Mouse (Mus musculus): ENCODE results near the gene Wt1. TPM values are rescaled to one million over a fixed set of nuclear protein-coding genes. Genes with fewer than 3 reads are reported as not detected.

Gene Wt1
- total RNA-seq (2015) (not detected in 2 replicates), total RNA-seq (2017) (not detected in 2 replicates)

DNA sequence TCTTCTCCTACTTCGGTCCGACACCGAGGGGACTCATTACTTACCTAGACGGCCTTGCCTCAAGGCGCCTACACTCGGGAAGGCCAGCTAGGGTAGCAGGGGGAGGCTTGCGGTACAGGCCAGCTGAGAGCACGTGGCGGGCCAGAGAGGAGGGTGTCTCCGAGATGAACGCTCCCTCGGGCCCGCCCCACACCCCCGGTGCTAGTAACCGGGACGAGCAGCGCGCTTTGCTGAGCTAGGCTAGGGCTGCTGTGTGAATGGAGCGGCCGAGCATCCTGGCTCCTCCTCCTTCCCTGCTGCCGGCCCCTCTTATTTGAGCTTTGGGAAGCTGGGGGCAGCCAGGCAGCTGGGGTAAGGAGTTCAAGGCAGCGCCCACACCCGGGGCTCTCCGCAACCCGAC lies at the start of gene Wt1:
Gene Wt1, plus strand, starts transcription at position 251 of the 400 bp plus-strand sequence.
- no peak for ATAC-seq (ENCODE audit: poor library complexity, severe bottlenecking)

DNA sequence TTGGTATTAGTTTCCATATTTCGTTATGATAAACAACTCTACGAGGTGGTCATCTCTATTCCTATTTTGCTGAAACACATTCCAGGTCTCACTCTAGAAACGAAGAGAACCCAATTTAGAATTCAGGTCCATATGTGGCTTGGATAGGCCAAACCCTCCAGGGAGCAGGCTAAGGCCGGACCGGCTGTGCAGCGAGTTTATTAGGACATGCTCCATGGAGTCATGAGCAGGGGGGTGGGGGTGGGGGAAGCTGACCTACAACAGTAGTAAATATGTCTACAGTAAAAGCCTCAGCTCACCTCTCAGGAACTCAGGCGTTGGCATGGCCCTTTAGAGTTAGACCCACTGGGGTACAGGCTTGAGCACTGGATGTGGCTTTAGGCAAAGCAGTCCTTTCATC lies 49.2 kb upstream of the Wt1 start:
- ATAC-seq (ENCODE audit: poor library complexity, severe bottlenecking) = no peak

DNA sequence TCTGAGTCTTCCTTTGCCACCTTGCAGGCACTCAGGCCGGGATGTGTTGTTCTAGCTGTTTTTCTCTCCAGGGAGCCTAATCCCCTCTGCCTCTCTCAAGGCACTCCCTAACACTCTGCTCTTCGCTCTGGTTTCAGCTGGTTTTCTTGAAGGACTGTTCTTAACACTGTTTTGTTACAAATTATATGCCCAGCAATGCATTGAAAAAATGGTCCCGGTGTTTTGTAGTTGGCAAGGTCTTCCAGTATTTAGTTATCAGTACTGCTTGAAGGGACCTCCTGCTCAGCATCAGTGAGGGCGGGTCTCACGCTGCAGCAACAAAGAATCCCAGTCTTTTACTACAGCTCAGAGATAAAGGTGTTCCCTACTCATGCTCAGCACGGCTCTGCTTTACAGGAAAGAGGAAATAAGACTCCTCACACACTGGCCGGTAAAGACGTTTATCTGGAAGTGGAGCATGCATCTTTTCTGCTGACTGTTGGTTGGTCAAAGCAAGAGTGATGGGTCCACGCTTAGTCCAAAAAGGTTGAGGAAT lies 44.0 kb upstream of the Wt1 start:
- ATAC-seq (ENCODE audit: poor library complexity, severe bottlenecking) = no peak

DNA sequence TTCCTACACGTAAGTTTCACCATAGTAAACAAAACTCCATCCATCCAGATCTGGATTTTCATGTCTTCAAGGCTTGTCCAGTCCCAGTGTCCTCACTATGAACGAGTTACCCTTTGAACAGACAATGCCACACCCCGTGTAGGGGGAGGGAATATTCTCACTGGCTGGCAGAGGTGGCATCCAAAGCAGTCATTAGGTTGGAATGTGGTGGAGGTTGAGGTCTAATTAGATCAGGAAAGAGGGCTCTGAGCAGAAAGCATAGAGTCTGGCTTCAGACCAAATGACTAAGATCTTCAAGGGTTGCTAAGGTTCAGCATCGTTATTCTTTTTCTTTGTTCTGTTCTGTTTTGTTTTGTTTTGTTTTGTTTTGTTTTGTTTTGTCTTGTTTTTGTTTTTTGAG lies 42.3 kb upstream of the Wt1 start:
- no peak for ATAC-seq (ENCODE audit: poor library complexity, severe bottlenecking)

DNA sequence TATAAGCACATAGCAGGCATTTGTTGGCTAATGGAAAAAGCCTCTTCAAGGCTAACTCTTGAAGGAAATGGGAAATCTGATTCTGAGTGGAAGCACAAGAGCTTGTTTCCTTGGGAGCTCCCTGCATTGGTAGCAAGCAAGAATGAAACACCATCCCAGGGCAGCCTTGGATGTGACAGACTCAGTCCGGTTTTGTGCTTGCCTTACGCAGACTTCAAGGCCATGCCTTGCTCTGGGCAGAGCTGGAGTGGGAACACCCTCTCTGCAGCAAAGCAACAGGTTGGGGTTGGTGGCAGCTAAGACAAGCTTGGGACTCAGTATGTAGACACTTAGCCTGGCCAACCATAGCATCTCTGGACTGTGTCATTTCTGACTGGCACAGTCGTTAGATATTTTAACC lies 40.2 kb upstream of the Wt1 start:
- no peak for ATAC-seq (ENCODE audit: poor library complexity, severe bottlenecking)

DNA sequence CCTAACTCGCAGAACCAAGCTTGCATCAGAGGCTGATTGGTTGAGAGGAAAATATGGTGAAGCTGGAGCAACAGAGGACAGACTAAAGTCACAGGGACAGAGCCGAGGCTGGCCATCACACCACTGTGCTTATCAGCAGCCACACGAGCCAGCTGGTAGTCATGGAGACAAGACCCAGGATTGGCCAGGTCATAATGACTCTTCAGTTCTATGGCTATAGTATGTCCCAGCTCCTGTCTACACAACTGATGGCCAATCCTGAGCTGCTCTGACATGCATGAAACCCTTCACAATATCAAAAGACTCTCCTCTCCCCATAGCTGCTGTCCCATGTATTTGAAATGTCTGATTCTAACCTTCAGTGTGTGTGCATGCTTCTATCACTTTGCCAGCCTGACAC lies 38.3 kb upstream of the Wt1 start:
- ATAC-seq (ENCODE audit: poor library complexity, severe bottlenecking) = no peak

DNA sequence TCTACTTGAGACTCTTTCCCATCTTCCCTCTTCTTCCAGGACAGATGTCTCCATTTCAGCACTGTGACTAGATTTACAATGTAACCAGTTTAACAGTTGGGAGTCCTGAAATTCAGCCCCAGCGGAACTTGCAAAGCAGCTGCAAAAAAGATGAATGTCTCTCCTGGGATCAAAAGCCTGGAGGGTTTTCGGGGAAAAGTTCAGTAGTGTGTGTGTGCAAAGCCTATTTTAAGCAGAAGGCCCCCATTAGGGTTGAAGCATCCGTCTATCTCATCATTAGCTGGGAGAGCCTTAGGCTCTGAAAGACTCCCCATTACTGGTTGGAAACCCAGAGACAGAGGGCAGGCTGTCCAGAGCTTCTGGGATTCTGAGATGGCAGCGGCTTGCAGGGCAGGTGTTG lies 37.2 kb upstream of the Wt1 start:
- ATAC-seq (ENCODE audit: poor library complexity, severe bottlenecking) = no peak

DNA sequence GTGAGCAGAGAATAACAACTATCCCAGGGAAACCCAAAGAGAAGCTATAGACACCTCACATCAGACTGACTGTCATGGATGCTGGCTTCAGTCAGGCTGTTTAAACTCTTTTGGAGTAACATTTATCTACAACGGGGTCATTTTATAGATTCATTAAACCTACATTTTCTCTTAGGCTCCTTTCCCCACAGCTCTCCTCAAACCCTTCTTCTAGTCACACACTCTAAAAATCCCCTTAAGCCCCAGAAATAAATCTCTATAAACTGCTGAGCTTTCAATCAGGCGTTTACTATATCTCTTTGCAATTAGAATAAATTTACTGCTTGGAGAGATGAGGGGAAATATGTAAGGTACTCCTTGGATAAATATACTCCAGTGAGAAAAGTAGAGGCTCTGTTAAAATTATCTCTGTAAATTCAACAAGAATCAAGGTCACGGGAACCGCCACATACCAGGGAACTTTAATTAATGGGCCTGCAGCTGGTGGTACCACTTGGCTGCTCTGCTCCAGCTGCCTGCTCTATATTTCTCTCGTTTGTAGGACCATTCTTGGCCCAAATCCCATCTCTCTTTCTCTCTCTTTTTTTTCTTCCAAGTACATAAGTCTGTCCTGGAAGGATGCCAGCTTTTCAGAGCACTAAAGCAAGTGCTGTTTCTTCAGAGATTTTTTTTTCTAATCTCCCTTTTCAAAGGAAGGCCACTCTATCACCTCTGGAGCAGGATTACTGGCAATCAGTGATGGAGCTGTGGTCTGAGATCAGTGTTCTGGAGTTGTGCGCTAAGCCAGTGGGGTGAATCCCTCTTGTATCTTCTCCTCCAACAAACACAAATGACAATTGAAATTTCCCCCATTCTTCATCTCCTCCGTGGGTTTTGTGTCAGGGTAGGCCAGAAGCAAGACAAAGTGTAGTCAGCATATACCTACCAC lies 36.5 kb upstream of the Wt1 start:
- no peak for ATAC-seq (ENCODE audit: poor library complexity, severe bottlenecking)

DNA sequence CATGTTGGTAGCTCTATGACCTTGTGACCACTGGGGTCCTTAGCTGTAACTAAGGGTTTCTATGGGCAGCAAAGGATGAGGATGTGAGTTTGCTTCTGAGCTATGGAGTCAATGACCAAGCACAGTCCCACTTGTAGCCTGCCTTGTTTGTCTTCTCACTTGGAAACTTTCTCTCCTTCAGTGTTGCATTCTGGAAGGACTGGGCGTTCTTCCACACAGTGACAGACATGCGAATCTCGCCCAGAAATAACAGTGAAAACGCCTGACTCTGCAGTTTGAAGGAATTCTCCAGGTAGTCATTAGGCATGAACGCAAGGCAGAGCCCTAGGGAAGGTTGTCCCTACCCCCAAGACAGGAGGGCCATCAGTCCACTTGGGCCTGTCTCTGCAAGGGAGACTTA lies 35.3 kb upstream of the Wt1 start:
- no peak for ATAC-seq (ENCODE audit: poor library complexity, severe bottlenecking)

DNA sequence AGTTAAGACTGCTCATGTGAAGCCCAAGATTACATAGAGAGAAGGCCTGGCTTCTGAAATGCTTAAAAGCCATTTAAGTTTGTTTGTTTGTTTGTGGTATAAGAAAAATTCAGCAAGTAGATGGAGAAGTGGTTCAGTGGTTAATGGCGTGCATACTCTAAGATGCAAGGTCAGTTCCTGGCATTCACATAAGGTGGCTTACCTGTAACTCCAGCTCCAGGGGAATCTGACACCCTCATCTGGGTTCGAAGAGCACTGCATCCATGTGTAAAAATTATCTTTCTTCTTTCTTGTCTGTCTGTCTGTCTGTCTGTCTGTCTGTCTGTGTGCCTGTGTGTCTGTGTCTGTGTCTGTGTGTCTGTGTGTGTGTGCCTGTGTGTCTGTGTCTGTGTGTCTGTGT lies 34.6 kb upstream of the Wt1 start, which contains the start of gene Gm11060:
Gene Gm11060, plus strand, starts transcription at position 301 of the 400 bp plus-strand sequence.
- no peak for ATAC-seq (ENCODE audit: poor library complexity, severe bottlenecking)

DNA sequence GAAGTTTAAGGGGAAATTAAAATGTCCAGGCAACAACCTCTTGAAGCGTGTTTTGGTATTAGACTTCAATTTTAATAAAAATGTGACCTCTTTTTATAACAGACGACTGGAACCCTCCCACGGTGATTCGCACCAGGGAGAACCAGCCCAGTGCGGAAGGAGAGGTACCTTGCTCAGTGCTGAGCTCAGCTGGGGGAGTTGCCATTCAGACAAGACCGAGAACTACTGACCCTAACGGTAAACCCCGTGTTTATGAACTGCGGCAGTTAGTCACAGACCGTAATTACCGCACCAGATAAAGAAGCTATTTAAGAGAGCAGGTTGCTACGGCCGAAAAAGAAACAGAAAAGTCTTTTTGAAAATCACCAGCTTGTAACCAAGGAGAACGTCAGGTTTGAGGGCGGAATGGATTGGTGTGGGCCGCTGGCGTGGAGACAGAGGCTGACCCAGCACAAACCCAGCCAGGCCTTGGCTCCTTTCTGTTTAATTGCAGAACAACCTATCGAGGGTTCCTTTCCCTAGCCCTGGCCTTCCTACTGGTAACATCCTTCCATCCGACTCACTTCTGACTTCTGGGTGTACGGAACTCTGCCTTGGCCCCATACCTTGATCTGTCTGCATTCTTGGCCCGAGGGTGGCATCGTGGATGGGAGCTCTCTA lies 28.9 kb upstream of the Wt1 start:
- no peak for ATAC-seq (ENCODE audit: poor library complexity, severe bottlenecking)

DNA sequence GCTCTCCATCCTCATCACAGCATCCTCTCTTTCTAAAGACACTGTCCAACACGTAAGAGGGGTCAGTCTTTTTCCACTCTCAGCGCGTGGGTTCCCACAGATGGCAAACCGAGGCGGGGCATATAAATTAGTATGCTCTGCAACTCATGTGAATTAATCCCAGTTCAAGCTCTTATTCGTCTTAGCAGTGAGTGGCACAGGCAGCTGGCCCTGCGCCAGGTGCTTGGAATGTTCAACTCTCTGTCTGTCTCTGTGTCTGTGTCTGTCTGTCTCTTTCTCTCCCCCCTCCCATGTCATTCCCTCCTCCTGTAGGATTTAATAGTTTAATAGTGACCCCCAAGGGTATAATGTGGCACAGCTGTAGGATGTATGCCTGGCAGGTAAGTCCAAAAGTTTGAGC lies 26.9 kb upstream of the Wt1 start:
- ATAC-seq (ENCODE audit: poor library complexity, severe bottlenecking) = no peak

DNA sequence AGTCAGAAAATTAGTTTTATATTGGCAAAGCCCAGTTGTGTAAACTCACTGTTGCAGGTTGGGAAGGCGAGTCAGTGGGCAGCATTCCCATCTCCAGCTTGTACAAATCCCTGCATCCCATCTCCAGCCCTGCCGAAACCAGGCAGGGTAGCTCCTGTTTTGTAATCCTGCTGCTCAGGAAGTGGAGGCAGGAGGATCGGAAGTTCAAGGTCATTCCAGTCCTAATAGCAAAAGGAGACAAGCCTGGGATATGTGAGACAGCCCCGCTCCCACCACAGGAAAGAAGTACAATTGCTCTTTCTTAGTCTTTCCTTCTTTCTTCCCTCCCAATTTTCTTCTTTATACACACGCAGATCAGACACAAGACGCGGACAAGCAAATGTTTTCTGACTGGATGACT lies 25.8 kb upstream of the Wt1 start:
- no peak for ATAC-seq (ENCODE audit: poor library complexity, severe bottlenecking)

DNA sequence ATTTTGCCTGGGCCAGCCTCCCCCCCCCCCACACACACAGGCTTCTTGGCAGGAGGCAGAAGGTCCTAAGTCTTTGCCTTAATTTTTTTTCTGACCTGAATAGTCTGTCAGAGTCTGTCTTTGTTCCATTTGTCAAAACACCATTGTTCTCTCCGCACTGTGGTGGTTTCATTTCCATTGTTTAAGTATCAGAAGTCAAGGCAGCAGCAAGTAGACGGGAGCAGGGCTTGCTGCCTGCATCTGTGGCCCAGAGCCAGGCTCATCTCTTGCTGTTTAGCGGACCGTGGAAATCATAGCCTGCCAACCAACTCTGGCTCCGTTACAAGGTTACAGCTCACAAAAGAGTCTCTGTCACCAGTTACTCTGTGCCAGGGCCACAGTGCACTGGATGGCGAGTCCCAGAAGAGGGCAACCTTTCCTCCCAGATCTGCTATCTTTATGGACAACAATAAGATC lies 17.6 kb upstream of the Wt1 start:
- no peak for ATAC-seq (ENCODE audit: poor library complexity, severe bottlenecking)

DNA sequence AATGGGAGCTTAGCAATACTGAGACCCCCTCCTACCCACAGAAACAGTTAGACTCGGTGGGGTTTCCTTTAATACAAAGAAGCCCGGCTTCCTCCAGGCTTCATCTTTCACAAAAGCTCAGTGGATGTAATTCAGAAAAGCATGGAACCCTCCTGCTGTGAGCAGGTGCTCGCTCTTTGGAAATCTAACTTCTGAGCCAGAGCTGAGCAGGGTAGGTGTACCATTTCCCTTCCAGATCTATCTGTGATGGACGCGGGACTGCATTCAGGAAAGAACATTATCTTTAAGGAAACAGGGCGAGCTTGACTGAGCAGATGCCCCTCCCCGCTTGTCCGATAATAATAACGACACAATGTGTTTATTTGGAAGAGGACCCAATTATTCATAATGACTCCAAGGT lies 12.3 kb upstream of the Wt1 start:
- ATAC-seq (ENCODE audit: poor library complexity, severe bottlenecking) = no peak

DNA sequence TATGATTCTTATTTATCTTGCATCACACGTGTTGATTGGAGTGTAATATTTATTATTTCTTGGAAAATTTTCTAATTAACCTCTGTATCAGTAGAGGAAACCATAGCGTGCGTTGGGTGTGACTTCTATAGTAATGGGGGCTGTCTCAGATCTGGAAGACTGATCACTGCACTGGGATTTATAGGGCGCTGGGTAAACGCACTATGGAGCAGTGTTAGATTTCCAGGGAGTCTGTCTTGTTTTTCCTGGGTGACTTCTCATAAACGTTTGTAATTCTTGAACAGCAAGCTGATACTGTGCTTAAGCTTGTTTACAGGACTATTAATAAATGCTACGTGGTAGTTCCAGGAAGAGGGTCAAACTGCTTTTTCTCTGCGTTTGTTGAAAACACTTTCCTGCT lies 8.7 kb upstream of the Wt1 start:
- no peak for ATAC-seq (ENCODE audit: poor library complexity, severe bottlenecking)

DNA sequence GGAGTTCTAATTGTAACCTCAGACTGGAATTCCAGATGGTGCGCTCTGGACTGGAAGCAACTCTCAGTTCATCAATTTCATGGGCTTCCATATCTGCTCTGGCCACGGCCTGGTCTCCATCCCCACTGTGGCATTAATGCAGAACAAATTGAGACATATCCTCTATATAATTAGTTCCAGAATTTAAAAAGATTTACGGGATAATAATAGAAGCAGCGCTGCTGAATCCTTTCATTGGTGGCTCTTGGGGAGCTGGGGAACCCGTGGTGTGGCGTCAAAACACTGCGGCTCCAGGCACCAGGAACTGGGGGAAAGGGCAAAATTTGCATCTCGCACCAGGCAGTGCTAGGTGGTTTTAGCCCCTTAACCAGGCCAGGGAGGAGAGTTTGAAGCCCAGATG lies 4.1 kb upstream of the Wt1 start:
- no peak for ATAC-seq (ENCODE audit: poor library complexity, severe bottlenecking)

DNA sequence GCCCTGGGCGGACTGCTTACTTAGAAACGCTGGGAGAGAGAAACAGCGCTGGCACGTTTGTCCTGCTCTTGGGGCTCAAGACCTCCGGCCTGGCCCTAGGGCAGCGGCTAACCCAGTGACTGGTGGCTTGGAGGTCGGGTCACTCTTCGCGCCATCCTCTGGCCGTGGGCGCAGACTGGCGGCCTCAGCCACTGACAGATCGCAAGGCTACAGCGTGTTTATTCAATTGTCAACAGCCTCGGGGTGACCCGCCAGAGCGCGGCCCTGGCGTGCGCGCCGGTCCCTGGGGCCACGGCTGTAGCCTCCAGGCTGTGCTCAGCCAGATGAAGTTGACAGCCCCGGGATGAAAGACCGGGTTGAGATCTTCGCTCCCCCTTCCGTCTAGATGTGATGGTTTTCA lies 3.4 kb upstream of the Wt1 start:
- ATAC-seq (ENCODE audit: poor library complexity, severe bottlenecking) = no peak

DNA sequence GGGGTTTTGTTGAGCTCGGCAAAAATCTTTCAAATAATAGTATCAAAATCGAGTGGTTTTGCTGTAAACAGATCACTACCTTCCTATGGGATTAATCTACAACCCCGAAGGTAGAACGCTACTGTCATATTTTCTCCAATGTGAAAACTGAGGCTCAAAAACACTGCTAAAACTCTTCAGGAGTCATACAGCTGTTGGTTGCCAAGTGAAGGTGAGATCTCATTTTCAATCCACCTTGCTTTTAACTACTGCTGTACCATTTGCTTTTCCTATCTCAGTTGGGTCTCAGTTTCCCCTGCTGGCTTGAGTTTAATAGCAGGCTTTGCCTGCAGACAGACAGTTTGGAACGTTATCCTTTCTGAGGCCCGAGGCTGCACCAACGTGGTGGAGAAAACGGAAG lies 2.9 kb upstream of the Wt1 start:
- ATAC-seq (ENCODE audit: poor library complexity, severe bottlenecking) = no peak

DNA sequence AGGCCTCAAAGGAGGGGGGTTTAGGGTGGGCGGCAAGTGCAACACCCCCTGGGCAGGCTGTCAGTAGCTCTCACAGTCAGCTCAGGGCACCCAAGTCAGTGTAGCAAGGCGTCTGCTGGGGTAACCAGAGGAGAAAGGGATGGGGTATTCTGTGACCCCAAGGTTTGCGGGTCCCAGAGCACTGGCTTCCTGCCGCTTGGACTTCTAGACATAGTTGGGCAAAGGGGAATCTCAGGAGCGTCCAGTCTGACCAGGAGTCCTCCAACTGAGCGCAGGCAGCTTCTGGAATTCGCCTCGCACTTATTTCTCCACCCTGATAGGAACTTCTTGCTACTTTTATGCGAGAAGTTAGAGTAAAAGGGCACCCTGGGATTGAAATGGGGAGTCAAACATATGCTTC lies 2.4 kb upstream of the Wt1 start:
- no peak for ATAC-seq (ENCODE audit: poor library complexity, severe bottlenecking)

DNA sequence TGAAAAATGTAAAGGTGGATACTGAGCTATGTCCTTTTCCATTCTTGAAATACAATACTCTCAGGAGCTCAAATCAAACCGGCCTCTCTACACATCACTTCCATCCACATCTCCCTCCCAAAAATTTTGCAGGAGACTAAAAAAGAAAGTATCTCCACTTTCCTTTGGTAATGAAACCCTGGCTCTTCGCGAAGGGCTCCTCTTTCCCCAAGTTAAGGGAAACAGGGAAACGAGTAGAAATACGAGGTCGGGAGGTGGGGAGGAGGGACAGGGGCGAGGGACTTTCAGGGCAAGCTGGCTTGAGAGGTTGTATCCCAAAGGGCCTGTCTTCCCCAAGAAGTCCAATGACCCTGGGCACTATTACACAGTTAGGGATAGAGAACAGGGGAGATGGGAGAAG lies 1.9 kb upstream of the Wt1 start:
- no peak for ATAC-seq (ENCODE audit: poor library complexity, severe bottlenecking)

DNA sequence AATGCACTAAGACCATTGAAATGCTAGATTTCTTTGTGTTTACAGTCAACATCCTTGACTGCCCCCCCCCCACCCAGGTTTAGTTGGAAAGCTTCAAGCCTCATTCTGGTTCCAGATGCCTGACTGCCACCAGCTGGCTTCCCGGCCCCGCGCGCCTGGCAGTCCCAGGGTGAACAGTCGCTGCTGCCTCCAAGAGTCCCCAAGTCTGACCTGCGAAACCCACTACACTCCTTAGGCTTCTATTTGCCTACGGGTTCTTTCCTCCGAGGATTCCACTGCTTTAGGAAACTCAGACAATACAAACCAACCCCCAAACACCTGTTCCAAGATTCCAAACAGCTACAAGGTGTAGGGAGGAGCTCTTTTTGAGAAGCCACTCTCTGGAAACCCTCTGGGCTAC lies 1.1 kb upstream of the Wt1 start:
- ATAC-seq (ENCODE audit: poor library complexity, severe bottlenecking) = no peak
